Mouse (Mus musculus) left cerebral cortex, postnatal 4 days (tissue): ENCODE measurements around the gene Gm21319. TPM values are rescaled to one million over a fixed set of nuclear protein-coding genes. Genes with fewer than 3 reads are reported as not detected.
"Not testable (repeated sequence)": the region's sequence is repeated elsewhere in the genome, so short reads cannot be mapped to it uniquely, and the experiment has no call there.

Source experiments
- DNase-seq: peaks from one replicate; pipeline ENCODE4 v3.0.0-alpha.2; 2022
- intact Hi-C: fragments of 180-260 bp; cut with DNase I; formaldehyde crosslinking; loops from one replicate; pipeline ENCODE4 v1.15.1; 2025
- total RNA-seq, 2 experiments: library from RNA; stranded (reverse); gene quantifications; 2 replicates each; pipeline ENCODE4 v1.2.3; 2021

The Gm21319 gene
- not detected for total RNA-seq

DNA sequence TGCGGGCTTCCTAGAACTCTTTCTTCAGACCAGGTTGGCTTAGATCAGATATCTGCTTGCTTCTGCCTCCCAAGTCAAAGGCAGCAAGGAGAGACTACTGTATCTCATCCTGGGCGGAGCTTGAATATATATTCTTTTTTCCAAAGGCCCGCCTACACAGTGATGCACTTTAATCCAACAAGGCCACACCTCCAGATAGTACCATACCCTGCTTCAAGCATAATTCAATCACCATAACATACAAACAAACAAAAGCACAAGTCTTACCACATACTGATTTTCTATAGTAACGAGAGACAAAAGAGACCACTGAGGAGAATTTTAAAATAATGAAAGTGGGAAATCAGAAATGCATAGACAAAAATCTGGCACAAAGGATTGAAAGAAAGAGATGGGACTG lies at the start of gene Gm21319:
Gm21319 (minus strand) TSS at position 101 of the 400 bp plus-strand sequence.
- intact Hi-C loops, DNase-seq: not testable (repeated sequence)

DNA sequence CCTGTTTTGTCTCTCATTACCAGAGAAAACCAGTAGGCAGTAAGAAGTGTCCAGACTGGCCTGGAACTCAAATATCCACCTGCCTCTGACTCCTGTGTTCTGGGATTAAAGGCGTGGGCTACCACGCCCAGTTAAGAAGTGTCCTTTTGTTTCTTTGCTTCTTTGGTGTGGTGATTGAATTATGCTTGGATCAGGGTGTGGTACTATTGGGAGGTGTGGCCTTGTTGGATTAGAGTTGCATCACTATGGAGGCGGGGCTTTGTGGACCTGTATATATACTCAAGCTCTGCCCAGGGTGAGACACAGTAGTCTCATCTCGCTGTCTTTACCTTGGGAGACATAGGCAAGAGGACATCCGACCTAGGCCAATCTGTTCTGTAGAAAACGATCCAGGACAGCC lies 40.7 kb upstream of the Gm21319 start, which contains the start of gene BB287469:
BB287469 (plus strand) TSS at position 301 of the 400 bp plus-strand sequence.
- intact Hi-C loops, DNase-seq: not testable (repeated sequence)

DNA sequence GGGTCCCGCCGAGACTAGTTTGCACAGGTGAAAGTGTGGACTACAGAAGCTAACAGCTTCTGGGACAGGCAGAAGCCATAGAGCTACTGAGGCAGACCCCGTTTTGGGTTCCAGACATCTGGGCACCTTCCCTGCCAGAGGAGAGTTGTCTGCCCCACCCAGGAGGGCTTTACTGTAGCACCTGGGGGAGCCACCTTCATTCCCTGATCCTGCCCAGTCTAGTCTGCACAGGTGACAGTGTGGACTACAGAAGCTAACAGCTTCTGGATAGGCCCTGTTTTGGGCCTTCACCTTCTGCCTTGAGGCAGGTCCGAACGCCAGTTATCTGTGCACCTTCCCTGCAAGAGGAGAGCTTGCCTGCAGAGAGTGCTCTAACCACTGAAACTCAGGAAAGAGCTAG lies 22.4 kb upstream of the Gm21319 start:
- intact Hi-C loops: not testable (repeated sequence)

DNA sequence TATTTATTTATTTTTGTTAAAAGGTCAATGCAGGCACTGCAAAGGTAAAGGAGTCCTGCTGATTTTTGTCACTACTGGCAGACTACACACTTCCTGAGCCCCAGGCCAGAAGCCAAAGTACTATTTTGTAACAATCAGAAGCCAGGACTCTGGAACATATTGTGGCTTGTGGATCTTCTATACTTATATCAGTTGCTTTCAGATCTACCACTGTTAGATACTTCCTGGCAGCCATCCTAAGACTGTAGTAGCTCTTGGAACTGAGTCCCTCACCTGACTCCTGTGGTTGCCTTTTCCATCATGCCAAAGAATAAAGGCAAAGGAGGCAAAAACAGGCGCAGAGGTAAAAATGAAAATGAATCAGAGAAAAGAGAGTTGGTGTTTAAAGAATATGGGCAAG lies 19.7 kb upstream of the Gm21319 start, which contains the start of gene Gm21936:
Gm21936 (plus strand) TSS at position 301 of the 400 bp plus-strand sequence.
- DNase-seq, intact Hi-C loops: not testable (repeated sequence)

More for the DNA sequence above, 22.4 kb upstream of the Gm21319 start:
- DNase-seq: not testable (repeated sequence)

Other genes with a start within 250 kb of the Gm21319 start
- gene Oog1, start 173.1 kb downstream of the Gm21319 start, total RNA-seq: not detected
- not detected for gene Gm4027, start 156.9 kb downstream of the Gm21319 start, total RNA-seq
- gene Gm16381, start 131.1 kb downstream of the Gm21319 start, total RNA-seq: not detected
- gene Gm21936, start 19.8 kb upstream of the Gm21319 start, total RNA-seq: not detected
- not detected for gene BB287469, start 40.8 kb upstream of the Gm21319 start, total RNA-seq
- not detected for gene Gm2001, start 66.6 kb upstream of the Gm21319 start, total RNA-seq
- gene Gm2016, start 98.3 kb upstream of the Gm21319 start, total RNA-seq: not detected
- gene Gm2022, start 119.6 kb upstream of the Gm21319 start, total RNA-seq: not detected
- gene Gm2035, start 144.1 kb upstream of the Gm21319 start, total RNA-seq: not detected
- gene Gm2042, start 178.3 kb upstream of the Gm21319 start, total RNA-seq: not detected
- gene Gm2075, start 236.1 kb upstream of the Gm21319 start, total RNA-seq: not detected
- gene Gm6803, start 243.0 kb upstream of the Gm21319 start, total RNA-seq: not detected